ENCODE assay signal across 23 mouse cellular contexts in the genomic region with DNA sequence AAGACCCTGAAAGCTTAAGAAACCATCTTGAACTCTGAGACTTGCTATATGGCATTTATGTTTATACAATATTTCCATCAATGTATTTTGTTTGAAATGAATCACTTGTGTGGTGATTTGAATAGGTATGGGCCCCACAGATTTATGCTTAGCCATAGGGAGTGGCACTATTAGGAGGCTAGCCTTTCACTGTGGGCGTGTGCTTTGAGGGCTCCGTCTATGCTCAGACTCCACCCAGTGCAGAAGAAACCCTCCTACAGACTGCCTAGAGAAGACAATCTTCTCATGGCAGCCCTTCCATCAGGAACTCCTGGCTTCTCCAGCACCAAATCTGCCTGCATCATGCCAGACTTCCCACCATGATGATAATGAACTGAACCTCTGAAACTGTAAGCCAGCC. TPM values are rescaled to one million over a fixed set of nuclear protein-coding genes. Genes with fewer than 3 reads are reported as not detected.
DNase-seq lines count a peak whose midpoint lies in the region; ATAC-seq and TF ChIP-seq lines count a peak whose summit lies in the region.
"Had no signal": no experiment of that assay in that cellular context is flagged by ENCODE, and none has a peak within 500 bp of the region (broad histone marks: within the 10 kb centered on the region; RNA-seq: fewer than 3 reads in every experiment).

No protein-coding gene starts in this region.

- H3K9ac ChIP-seq in liver, embryonic 13.5 days = no peak overlapping the region
- no peak overlapping the region for H3K9ac ChIP-seq in hindbrain, embryonic 13.5 days
- H3K9ac ChIP-seq: forebrain, postnatal 0 days; heart, embryonic 12.5 days; heart, embryonic 15.5 days; hindbrain, embryonic 15.5 days had no signal

- H3K27me3 ChIP-seq in G1E (ENCODE audit: insufficient read depth, low read length) = no peaks in the 10 kb centered on the region
- H3K27me3 ChIP-seq in liver, embryonic 13.5 days = no peaks in the 10 kb centered on the region
- H3K27me3 ChIP-seq in hindbrain, embryonic 13.5 days = no peaks in the 10 kb centered on the region
- H3K27me3 ChIP-seq: heart, embryonic 12.5 days; heart, embryonic 15.5 days; hindbrain, embryonic 15.5 days; Patski had no signal

- TF ChIP-seq CTCF in G1E (IDR thresholded peaks at IDR 0.05; ENCODE audit: low read depth, low read length) = no peak

- H3K4me1 ChIP-seq in G1E (ENCODE audit: insufficient read depth, low read depth, low read length) = peaks cover 6% of the 10 kb centered on the region; the same call in 1 of the 2 replicates
- peaks cover 11% of the 10 kb centered on the region for H3K4me1 ChIP-seq in liver, embryonic 13.5 days (replicated peaks)
- no peaks in the 10 kb centered on the region for H3K4me1 ChIP-seq in hindbrain, embryonic 13.5 days (replicated peaks)
- H3K4me1 ChIP-seq: heart, embryonic 12.5 days; heart, embryonic 15.5 days; hindbrain, embryonic 15.5 days had no signal

- H3K27ac ChIP-seq in liver, embryonic 13.5 days = no peak overlapping the region
- H3K27ac ChIP-seq in hindbrain, embryonic 13.5 days = no peak overlapping the region
- H3K27ac ChIP-seq: gastrocnemius, adult 2 months; heart, embryonic 15.5 days; hindbrain, embryonic 15.5 days had no signal

- ATAC-seq in G1E (ENCODE audit: extremely low read depth, insufficient number of reproducible peaks, low FRiP score, poor library complexity, severe bottlenecking) = peak; percentile 40
- peak; percentile 77 for ATAC-seq in liver, embryonic 13.5 days (ENCODE audit: low read depth)
- ATAC-seq in hindbrain, embryonic 13.5 days (ENCODE audit: low FRiP score) = no peak
- ATAC-seq: forebrain, embryonic 14.5 days; forebrain, postnatal 0 days; Patski had no signal

- no peaks in the 10 kb centered on the region for H3K9me3 ChIP-seq in G1E (replicated peaks)
- H3K9me3 ChIP-seq in liver, embryonic 13.5 days (replicated peaks) = no peaks in the 10 kb centered on the region
- no peaks in the 10 kb centered on the region for H3K9me3 ChIP-seq in hindbrain, embryonic 13.5 days
- H3K9me3 ChIP-seq: heart, embryonic 12.5 days; heart, embryonic 15.5 days; hindbrain, embryonic 15.5 days had no signal

- peak; percentile 33 for DNase-seq in heart, adult 11 months
- no peak for DNase-seq in heart, postnatal 4 days
- DNase-seq in G1E (ENCODE audit: low spot score) = no peak
- DNase-seq in liver, embryonic 13.5 days = no peak
- DNase-seq in spleen, adult 12 weeks (ENCODE audit: low spot score) = no peak
- DNase-seq: adrenal gland, adult 2 months; adrenal gland, postnatal 14 days; cerebellum, adult 11-12 months; cerebellum, adult 8-10 months; cerebellum, postnatal 10 days; forebrain, postnatal 0 days; gastrocnemius, adult 2 months; gastrocnemius, postnatal 14 days; heart, adult 18-20 months; heart, postnatal 10 days; heart, postnatal 36 days had no signal

- H3K36me3 ChIP-seq in G1E (replicated peaks) = peaks cover 88% of the 10 kb centered on the region
- peaks cover 71% of the 10 kb centered on the region for H3K36me3 ChIP-seq in liver, embryonic 13.5 days
- H3K36me3 ChIP-seq in hindbrain, embryonic 13.5 days = peaks cover 67% of the 10 kb centered on the region

- no peak overlapping the region for H3K4me3 ChIP-seq in G1E (ENCODE audit: low read depth, low read length)
- H3K4me3 ChIP-seq in liver, embryonic 13.5 days (replicated peaks) = no peak overlapping the region
- H3K4me3 ChIP-seq in hindbrain, embryonic 13.5 days = no peak overlapping the region
- H3K4me3 ChIP-seq: gastrocnemius, adult 2 months; heart, embryonic 12.5 days; heart, embryonic 15.5 days; hindbrain, embryonic 15.5 days had no signal

- 41% methylated on average over 2 of the region's 2 CpGs for WGBS in liver, embryonic 13.5 days (ENCODE audit: insufficient replicate concordance)
- WGBS in hindbrain, embryonic 13.5 days = 94% methylated on average over 2 of the region's 2 CpGs

- no peak overlapping the region for H3K4me2 ChIP-seq in liver, embryonic 13.5 days
- H3K4me2 ChIP-seq in hindbrain, embryonic 13.5 days = no peak overlapping the region
- H3K4me2 ChIP-seq: heart, embryonic 12.5 days; heart, embryonic 15.5 days; hindbrain, embryonic 15.5 days had no signal

RNA-seq across cellular contexts. Expression of gene Eef1b2, which starts 8.0 kb away (rescaled TPM):
- 100 to 1,000 TPM; 497 to 542 TPM for total RNA-seq in heart, postnatal 4 days (2021)
- total RNA-seq in G1E (2014; fragmentation: Nextera tagmentation) = 533 and 593 TPM in 2 replicates
- 2,744 and 2,961 TPM in 2 replicates for total RNA-seq in G1E (2017)
- polyA plus RNA-seq in G1E (2012) = 380 and 673 TPM in 2 replicates
- polyA plus RNA-seq in liver, embryonic 13.5 days (2015; fragmentation: Nextera tagmentation; extraction: Ambion mirVana) = 368 and 385 TPM in 2 replicates
- 472 and 482 TPM in 2 replicates for polyA plus RNA-seq in hindbrain, embryonic 13.5 days (2015; fragmentation: Nextera tagmentation; extraction: Ambion mirVana)

RNA-seq across cellular contexts. Expression of gene Ndufs1, which starts 8.0 kb away (rescaled TPM):
- total RNA-seq in heart, postnatal 4 days (2021) = 100 to 1,000 TPM; 533 to 564 TPM
- total RNA-seq in G1E (2014; fragmentation: Nextera tagmentation) = 176 and 217 TPM in 2 replicates
- 301 and 302 TPM in 2 replicates for total RNA-seq in G1E (2017)
- polyA plus RNA-seq in G1E (2012) = 57.4 and 85.7 TPM in 2 replicates
- 120 and 139 TPM in 2 replicates for polyA plus RNA-seq in liver, embryonic 13.5 days (2015; fragmentation: Nextera tagmentation; extraction: Ambion mirVana)
- 139 and 141 TPM in 2 replicates for polyA plus RNA-seq in hindbrain, embryonic 13.5 days (2015; fragmentation: Nextera tagmentation; extraction: Ambion mirVana)

RNA-seq across cellular contexts. Expression of gene Gpr1, which starts 45.7 kb away (rescaled TPM):
- total RNA-seq in heart, postnatal 4 days (2021) = not detected
- not detected in 2 replicates for total RNA-seq in G1E (2014; fragmentation: Nextera tagmentation)
- 0.16 and 0.29 TPM in 2 replicates for total RNA-seq in G1E (2017)
- polyA plus RNA-seq in G1E (2012) = 0.02 TPM in 1 of 2 replicates, not detected in the other
- polyA plus RNA-seq in liver, embryonic 13.5 days (2015; fragmentation: Nextera tagmentation; extraction: Ambion mirVana) = not detected in 2 replicates
- polyA plus RNA-seq in hindbrain, embryonic 13.5 days (2015; fragmentation: Nextera tagmentation; extraction: Ambion mirVana) = 0.47 and 0.73 TPM in 2 replicates
- polyA plus RNA-seq: intestine, embryonic 14.5 days; Patski had no signal

RNA-seq across cellular contexts. Expression of gene Ino80d, which starts 54.2 kb away (rescaled TPM):
- total RNA-seq in heart, postnatal 4 days (2021) = 10 to 100 TPM; 26.0 to 27.3 TPM
- total RNA-seq in G1E (2014; fragmentation: Nextera tagmentation) = 86.8 and 92.7 TPM in 2 replicates
- 20.9 and 24.5 TPM in 2 replicates for total RNA-seq in G1E (2017)
- 3.6 and 4.6 TPM in 2 replicates for polyA plus RNA-seq in G1E (2012)
- polyA plus RNA-seq in liver, embryonic 13.5 days (2015; fragmentation: Nextera tagmentation; extraction: Ambion mirVana) = 3.8 and 4.8 TPM in 2 replicates
- 11.2 and 11.3 TPM in 2 replicates for polyA plus RNA-seq in hindbrain, embryonic 13.5 days (2015; fragmentation: Nextera tagmentation; extraction: Ambion mirVana)
